Mouse (Mus musculus) cerebellum, adult 11-12 months (tissue): ENCODE data around the gene Ccdc81.
A peak's percentile ranks its signal among the peaks of the same experiment; 100 is the strongest.

Experiments
- DNase-seq: peaks from one replicate; pipeline ENCODE4 v3.0.0; 2022

Gene Ccdc81

DNA sequence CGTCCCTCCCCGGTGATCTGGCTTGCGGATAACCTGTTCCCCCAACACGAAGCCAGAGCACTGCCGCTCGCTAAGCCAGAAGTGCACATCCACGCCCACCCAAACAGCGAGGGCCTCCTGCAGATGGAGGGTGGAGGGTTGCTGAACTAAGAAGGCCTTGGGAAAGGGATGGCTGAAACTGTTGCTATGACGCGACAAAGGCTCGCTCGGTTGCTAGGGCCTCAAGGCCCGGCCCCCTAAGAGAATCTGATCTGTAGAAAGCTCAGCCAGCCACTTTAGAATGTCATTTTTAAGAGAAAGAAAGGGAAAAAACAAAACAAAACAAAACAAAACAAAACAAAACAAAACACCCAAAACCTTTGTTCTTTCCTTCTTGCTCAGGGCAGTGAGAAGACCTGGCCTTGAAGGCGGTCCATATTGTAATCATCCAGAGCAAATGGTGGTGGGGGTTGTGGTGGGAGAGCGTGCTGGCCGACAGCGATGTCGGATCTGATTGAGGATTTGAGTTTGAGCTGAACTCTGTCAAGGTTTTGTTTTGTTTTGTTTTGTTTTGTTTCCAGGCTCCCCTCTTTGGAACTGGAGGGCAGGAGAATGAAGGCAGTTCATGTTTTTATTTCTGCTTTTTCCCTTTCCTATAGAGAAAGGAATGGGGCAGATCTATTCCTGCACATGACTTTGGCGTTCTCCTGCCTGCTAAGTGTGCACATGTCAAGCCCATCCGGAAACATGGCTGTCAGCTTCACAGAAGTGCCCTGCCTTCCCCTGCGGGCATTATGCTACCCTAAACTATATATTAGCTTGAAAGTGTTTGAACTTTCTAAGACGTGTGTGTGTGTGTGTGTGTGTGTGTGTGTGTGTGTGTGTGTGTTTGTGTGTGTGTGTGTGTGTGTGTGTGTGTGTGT is at the start of gene Ccdc81:
Gene Ccdc81, minus strand, starts transcription at position 188 of the 902 bp plus-strand sequence.
- DNase-seq = no peak

DNA sequence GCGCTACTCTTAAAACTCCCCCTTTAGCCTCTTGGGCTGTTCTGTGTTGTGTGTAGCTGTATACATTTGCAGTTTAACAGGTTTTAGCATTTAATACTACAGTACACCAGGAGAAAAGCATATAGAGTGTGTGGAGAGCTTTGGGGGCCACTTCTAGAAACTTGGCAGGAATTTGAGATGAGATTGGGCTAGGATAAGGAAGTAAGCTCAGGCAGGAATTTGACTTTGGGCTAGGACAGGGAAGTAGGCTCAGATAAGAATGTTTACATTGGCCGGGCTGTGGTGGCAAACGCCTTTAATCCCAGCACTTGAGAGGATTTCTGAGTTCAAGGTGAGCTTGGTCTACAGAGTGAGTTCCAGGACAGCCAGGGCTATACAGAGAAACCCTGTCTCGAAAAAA is 46.0 kb upstream of the Ccdc81 start:
- DNase-seq = no peak

DNA sequence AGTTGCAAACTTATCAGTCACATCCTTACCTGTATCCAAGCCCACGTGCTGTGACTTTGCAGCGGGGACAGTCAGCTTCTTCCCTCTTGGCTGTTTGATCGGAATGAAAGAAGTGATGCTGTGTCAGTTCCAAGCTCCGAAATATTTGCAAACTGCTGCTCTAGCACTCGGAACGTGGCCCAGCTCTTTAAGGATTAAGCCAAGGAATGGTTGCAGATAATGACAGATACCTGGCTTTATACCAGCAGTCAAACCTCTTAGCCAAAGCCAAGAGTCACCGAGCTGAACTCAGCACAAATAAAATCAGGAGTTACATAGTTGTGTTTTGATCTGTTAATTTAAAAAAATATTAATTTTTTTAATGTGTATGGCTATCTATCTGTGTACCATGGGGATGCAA is 44.6 kb upstream of the Ccdc81 start:
- no peak for DNase-seq

DNA sequence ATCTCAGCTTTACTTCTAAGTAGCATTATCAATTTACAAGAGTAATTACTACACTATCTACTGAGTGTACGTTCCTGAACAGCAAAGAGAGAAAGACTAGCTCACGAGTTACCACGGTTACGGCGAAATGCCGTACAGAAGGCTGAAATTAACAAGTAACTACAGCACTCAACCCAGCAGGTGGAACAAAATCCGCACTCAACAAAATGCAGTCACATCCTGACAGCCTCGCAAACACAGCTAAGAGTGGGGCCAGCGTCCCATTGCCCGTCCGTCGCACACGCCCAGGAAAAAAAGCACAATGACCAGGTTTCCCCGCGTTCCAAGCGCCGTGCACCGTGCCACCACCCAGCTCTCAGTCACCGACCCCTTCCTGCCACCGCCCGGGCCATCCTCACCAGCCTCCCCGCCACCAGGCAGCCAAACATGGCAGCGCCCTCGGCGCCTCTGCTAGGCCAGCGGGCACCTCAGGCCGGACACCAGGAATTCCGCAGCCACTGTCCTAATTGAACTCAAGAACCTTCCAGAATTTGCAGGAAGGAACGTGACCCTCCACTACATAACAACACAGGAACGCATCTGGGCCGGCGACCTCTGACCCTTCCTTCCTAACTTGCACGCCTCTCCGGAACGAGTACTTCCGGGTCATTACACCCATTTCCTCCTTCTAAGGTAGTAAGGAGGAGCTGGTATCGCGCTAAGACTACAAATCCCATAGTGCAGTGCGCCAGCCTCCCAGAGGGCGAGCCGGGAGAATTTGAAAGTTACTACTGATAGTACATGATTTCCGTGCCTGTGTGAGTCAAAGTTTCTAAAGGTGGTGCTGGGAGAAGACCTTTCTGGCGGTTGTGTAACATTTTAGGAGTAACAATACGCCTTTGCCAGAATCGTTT is 37.4 kb upstream of the Ccdc81 start, which contains the start of gene Hikeshi:
Gene Hikeshi, minus strand, starts transcription at position 634 of the 893 bp plus-strand sequence.
- peak; percentile 91 for DNase-seq

DNA sequence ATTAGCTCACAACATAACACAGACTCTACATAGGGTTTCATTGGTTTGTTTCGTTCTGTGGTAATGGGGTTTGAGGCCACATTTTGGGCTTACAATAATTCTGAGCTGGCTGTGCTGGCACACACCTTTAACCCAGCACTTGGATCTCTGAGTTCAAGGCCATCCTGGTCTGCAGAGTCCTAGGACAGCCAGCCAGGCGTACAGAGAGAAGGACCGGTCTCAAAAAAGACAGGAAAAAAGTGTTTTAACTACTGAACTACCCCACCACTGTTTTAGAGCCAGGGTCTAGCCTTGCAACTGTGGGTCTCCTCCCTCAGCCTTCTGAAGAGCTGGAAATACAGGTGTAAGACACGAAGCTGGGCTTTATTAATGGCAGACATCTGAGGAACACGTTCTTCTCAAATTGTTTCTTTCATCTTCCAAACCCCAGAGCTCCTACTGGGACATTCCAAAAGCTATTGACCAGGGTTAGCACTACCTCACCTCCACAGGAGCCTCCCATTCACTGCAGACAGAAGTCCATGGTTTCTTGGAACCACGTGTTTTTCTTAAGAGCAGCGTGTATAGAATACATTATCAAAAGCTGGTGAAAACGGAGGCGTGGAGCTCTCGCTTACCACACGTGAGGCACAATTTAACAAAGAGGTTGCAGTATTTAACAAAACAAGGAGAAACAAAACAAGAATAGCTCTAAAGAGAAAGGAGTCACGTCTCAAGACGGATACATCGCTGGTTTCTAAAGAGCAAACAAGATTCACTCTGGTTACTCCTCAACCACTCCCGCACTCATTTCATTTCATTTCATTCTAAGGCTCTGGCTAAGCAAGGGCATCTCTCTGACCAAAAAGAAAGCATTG is 36.3 kb upstream of the Ccdc81 start:
- DNase-seq = no peak

DNA sequence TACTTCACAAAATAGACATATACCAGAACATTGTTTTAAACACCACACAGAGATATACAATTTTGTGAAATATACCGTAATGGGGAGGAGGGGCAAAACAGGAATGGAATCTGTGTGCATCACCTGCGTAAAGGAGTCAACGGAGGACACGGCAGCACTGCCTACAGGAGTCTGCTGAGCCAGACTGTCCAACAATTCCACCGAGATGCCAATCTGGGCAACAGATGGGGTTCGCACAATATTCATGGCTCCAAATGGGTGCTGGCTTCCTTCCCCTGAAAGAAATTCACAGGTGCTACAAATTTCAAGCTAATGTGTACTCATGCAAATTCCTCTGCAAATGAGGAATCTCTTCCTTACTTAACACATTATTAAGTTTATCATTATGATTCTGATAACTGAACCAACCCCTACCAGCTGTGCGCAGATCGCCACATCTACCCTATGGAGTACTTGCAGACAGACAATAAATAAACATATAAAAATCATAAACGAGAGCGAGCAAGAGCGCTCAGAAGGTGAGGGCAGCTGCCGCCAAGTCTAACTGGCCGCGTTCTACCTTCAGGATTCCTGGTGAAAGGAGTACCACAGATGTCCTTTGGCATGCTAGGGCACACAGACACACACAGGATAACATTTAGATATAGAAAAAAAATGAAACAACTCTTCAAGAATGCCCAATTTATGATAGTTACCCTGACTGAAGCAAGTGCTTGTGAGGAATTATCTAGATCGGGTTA is 20.2 kb upstream of the Ccdc81 start:
- peak; percentile 86 for DNase-seq

DNA sequence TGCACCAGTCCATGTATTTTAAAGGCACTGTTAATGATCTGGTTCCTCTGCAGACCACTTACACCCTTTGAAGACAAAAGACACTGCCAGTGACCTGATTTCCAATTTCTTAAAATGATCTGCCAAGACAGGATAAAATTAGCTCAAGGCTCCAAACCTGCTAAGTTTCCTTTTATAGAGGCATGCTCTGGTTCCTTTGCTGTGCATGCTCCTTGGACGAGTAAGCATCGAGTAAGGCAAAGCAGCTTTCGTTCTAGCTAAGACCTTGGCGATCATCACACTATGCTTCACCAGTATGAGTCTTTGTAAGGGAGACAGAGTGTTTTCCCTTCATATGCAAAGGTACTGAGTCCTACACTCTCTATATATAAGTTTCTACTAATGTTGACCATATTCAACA is 14.3 kb upstream of the Ccdc81 start:
- no peak for DNase-seq

DNA sequence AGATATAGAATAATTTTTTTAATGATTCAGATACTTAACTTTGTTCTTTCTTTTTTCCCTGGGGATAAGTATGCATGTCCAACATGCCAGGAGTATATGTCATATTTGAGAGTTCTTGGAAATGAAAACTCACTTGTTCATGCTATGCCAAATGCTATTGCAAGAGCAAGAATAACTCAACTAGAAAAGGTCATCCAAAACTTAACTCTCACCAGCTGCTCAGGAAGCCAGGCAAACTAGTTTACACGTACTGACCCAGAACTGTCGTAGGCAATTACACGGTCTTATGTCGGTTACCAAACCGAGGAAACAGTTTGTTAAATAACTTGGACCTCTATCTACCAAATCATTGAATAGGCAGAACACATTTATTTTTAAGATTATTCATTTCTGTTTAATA is 13.3 kb upstream of the Ccdc81 start:
- no peak for DNase-seq

DNA sequence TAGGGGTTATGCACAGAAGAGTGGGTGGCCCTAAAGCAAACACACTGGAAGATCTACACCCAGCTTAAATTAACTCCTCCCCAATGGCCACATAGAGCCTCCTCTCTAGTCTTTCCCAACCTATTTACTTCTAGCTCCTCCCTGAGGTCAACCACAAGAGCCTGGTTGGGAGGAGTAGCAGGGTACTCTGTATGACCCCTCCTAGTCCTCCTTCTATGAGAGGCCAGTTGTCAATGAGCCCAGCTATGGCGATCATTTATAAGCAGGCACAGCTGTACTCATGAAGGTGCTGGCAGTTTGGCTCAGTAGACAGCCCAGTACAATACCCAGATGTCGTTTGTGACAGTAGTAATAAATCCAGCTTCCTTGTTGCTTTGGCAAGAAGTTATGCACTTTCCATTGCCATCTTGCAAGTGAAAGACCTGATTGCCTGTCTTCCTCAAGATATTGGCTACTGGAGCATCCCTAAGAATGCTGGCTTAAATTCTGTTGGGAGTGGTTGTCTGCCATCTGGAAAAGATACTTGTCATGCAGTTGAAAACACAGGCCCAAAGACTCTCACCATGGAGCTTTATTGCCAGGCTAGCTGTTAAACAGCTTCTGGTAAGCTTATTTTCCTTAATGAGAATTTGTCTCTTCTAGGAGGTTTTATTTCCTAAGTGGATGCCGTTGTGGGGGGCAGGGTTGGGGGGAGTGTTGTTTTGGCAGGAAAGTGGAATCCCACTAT is 10.2 kb upstream of the Ccdc81 start:
- DNase-seq = no peak

DNA sequence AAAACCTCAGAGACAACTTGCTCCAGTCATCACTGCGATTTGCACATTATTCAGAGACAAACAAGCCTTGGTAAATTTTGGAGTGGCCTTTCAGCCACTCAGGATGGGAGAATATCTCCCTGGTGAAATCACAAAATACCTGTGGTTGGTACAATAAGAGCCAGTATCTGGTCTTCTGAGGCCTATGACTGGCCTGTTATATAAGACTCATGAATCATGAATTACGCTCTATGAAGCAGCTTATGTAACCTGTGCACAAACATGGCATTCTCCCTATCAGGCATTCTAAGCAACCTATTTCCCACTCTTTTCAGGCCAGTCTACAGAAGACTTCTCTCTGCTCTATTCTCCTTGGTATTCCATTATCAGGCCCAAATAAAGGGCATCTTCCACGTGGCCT is 8.9 kb upstream of the Ccdc81 start:
- no peak for DNase-seq

DNA sequence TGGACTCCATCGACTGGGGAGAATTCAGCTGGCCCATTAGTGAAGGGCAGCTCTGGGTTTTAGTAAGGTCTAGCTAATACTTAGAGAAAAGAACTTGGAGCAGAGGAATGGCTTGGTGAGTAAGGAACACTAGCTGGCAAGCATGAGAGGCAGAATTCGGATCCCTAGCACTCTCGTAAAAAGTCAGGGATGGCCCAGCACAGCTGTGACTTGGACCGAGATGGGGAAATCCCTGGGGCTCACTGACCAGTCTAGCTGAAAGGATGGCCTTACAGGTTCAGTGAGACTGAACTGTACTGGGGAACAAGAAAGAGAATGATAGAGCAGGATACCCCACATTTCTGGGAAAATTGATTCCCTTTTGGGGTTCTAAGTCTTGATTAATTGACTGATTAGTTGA is 6.3 kb upstream of the Ccdc81 start:
- DNase-seq = no peak

DNA sequence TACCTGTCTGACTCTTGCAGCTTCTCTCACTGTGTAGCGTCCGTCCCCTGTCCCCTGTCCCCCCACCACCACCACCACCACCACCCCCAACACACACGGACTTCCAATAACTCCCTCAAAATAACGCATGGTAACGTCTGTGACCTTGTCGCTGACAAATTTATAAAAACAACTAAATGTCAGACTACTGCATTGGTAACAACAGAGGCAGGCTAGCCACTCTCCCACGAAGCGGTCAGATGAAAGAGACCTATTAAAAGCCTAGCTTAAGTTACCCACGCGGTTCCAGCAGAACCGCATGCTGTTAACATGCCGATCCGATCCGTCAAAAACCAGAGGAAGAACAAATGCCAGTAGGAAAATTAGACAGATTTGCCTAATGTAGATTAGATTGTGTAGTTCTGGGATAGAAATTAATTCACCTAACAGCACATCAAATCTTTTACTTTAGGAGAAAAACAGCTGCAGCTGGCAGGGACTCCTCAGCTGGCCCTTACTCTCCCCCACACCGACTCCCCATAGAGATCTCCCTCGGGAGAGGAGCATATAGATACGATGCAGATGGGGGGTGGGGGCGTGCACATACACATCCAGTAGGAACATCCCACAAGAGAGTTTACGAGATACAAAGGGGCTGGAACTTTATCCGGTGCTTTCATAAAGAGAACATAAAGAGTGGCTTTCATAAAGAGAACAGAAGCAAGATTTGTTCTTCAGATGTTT is 5.6 kb upstream of the Ccdc81 start:
- no peak for DNase-seq

DNA sequence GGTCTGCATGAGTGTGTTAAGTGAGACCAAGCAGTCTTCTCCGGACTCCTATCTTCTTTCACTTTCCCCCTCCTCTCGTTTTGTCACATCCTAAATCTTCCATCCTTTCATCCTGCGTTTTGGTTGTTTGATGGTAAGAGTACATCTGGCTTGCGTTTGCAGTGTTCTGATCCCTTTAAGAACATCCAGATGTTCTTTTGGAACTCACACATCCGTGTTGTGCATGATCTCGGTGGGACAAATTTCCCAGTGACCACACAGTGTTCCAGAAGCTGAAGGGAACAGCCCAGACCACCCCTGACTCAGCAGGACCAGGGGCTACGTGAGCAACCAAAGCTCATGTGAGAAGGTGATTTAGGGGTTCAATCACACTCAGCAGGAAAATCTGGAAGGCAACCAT is 5.0 kb upstream of the Ccdc81 start:
- DNase-seq = no peak

DNA sequence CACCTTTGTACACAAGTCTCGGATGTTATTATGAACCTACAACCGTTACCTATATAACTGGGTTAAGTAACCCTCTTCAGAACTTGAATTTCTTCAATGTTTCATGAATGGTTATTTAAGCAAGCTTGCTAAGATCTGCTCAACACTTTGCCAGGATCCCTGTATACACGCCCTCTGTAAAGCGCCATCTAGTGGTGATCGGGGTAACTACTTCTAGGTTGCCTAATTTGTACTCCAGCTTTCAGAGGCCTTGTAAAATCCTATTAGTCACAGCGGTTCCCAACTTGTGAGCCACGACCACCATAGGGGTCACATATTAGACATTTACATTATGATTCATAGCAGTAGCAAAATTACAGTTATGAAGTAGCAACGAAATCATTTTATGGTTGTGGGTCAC is 4.5 kb upstream of the Ccdc81 start:
- DNase-seq = peak; percentile 42

DNA sequence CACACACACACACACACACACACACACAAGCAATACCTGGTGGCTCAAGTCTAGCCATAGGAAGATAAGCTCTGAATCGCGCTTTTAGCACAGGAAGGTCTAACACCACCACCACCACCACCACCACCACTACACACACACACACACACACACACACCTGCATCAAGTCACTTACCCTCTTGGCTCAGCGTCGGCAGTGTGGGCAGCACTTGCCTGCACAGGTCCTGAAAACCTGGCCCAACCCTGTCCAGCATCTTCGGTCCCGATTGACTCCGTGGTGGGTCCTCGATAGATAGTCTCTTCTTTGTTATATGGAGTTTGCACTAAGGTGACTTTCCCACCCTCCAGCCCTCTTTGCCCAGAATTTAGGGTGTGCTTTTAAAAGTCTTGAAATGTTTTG is 422 bp downstream of the Ccdc81 start:
- DNase-seq = no peak

DNA sequence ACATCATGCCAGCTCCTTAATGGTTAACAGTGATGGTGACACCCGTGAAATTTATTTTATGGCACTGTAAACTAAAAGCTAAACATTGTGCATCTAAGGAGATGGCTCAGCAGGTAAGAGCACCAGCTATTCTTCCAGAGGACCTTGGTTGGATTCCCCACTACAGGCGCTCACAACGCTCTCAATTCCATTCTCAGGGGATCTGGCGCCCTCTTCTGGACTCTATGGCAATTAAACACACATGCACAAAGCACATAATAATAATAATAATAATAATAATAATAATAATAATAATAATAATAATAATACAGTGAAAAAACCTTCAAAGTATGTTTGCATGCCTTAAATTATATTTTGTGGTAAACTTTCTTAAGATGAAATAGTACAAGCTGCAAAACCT is 11.6 kb downstream of the Ccdc81 start:
- DNase-seq = no peak

DNA sequence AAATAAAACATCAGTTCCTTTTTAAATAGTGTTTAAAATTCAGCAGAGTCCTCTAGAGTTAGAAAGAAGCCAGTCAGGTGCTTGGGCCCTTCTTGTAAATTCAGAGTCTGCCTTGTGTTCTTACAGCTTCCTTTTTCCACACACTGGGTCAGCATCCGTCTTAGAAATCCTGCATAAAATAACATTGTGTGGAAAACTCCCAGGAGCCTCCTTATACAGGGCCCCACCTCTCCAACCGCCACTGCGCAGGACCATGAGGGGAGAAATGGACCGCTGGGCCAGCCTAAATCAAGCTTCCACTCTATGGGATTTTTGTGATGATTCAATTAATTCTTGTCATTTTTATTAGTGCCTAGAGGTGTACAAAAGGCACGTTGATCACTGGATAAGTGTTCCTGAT is 12.0 kb downstream of the Ccdc81 start:
- no peak for DNase-seq

DNA sequence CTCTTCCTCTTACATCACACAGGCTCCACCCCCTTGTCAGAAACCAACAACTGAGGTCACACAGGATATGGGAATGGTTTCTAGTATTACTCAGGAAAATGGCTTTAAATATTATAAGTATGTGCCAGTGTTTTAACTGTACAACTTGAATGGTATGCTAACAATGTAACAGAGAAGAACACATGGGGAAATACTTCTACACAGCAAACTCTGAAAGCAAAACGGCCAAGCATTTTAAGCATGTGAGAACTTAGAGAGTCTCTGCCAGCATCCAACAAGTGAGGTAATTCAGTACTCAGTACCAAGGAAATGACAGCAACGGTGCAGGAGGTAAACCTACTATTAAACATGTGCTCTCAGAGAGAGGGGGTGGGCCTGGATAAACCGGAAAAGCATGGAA is 18.9 kb downstream of the Ccdc81 start:
- no peak for DNase-seq

DNA sequence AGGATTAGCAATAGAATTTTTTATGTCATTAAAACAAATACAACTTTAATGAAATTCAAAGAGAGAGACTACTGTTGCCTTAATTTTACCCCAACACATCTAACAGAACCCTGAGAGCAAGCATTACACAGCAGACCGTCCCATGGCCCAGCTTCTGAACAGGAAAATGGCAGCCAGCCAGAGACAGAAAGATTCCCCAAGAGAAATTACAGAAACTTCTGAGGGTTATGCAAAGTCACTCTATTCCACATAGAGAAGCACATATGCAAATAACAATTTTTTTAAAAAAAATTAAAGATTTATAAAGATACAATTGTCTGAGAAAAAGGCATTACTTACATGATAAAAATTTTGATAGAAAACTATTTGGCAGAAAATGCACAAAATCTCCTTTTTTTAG is 23.7 kb downstream of the Ccdc81 start:
- no peak for DNase-seq

DNA sequence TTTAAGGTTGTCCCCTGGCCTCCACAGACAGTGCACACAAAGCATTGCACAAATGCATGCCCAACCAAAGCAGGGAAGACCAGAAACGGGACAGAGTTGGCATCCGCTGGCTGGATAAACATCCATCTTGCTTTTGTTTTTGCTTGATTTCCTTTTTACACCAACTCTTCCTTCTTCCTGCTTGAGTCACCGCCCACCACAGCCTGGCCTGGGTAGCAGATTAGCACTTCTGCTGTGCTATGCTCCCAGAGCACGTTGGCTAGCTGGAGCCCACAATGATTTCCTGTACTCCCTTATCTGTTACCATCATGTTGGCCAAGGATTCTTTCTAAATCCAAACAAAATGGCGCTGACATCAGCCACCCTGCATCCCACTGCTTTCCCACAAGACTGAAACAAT is 36.2 kb downstream of the Ccdc81 start:
- DNase-seq = no peak

DNA sequence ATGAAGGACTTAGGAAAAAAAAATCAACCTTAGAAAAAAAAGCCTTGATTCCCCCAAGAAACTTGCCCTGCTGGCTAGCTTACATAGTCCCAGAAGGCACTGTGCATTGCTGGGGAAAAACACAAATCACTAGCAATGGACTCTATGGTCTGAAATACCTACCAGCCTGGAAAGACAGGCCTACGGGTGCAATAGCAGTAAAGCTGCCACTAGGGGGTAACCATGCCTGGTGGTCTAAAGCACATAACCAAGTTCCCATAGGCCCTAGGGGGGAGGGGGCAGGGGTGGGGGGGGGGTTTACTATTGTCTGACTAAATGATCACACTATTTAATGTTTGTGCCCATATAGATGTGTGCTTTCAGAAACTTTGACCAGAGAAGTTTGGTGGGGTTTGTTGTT is 38.7 kb downstream of the Ccdc81 start:
- no peak for DNase-seq
